Mouse (Mus musculus): ENCODE measurements around the gene Spock2. TPM values are rescaled to one million over a fixed set of nuclear protein-coding genes. Genes with fewer than 3 reads are reported as not detected.
"Not testable (repeated sequence)": the region's sequence is repeated elsewhere in the genome, so short reads cannot be mapped to it uniquely, and the experiment has no call there.

Spock2 gene
- total and polyA plus RNA-seq, 2 experiments from 2014 or later: 117 to 275 TPM

DNA sequence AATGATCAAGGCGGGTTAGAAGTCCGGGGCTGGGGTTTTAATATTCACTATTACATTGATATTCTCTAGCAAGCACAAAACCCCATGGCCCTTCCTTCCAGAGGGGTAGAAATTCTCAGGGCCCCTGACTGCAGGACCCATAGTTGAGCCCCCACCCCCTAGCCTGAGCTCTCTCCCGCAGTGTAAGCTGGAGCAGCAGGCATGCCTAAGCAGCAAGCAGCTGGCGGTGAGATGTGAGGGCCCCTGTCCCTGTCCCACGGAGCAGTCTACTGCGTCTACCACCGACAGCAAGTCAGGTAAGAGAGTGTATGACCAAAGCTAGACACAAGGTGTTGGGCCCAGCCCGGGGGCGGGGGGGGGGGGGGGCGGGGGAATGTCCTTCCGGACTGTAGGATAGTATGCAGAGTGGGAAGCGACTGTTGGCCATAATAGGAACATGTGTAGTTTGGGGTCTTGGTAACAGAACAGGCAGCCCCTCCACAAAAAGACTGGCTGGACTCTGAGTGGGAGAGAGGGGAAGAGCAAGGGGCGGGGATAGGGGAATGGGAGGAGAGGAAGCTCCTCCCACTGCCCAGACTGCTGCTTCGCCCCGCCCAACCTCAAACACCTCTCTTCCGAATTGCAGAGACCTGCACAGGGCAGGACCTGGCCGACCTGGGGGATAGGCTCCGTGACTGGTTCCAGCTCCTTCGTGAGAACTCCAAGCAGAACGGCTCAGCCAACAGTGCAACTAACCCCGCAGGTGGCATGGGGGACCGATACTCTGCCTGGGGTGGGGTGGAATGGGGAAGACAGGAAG lies 19.7 kb downstream of the Spock2 start:
- no peak overlapping the region for H3K4me2 ChIP-seq (ENCODE audit: low read depth, low read length, poor library complexity, severe bottlenecking)
- no peak for TF ChIP-seq CTCF (IDR thresholded peaks at IDR 0.05)
- DNase-seq (ENCODE audit: low spot score) (no peak), ATAC-seq (ENCODE audit: low FRiP score) (peak; percentile 10; the same call in 1 of the 2 replicates)
- H3K4me1 ChIP-seq (ENCODE audit: insufficient read depth, low read length): no peaks in the 10 kb centered on the region
- H3K27ac ChIP-seq (ENCODE audit: low read depth, low read length): no peak overlapping the region
- H3K36me3 ChIP-seq (ENCODE audit: insufficient read depth, low read length): peaks cover 58% of the 10 kb centered on the region
- WGBS: 23% methylated on average over 22 of the region's 22 CpGs
- no peaks in the 10 kb centered on the region for H3K27me3 ChIP-seq (ENCODE audit: insufficient read depth, low read length)
- H3K9me3 ChIP-seq (ENCODE audit: low read length): no peaks in the 10 kb centered on the region
- H3K4me3 ChIP-seq (ENCODE audit: low read depth, low read length): no peak overlapping the region
- H3K9ac ChIP-seq (replicated peaks; ENCODE audit: low read length, poor library complexity, severe bottlenecking): no peak overlapping the region

DNA sequence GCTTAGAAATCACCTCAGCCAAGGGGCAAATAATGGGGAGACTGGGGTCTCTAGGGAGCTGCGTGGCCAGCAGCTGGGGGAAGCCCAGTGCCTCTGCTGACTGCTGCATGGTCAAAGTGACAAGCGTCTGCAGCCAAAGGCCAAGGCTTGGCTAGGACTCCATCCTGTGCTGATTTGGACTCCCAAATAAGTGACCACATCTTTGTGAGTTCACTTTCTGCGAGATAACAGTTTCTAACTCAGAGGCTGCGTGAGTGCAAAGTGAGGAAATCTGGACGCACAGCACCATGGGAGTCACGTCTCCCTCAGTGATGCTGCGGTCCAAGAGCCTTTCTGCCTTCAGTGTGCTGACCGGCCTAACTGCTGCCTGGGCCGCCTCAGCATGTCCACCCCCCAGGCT lies 22.3 kb downstream of the Spock2 start:
- Histone ChIP-seq H3K27ac (ENCODE audit: low read depth, low read length) (no peak overlapping the region), H3K4me2 (ENCODE audit: low read depth, low read length, poor library complexity, severe bottlenecking) (no peak overlapping the region), H3K36me3 (ENCODE audit: insufficient read depth, low read length) (peaks cover 56% of the 10 kb centered on the region), H3K9ac (replicated peaks; ENCODE audit: low read length, poor library complexity, severe bottlenecking) (no peak overlapping the region), H3K4me3 (ENCODE audit: low read depth, low read length) (no peak overlapping the region), H3K9me3 (ENCODE audit: low read length) (no peaks in the 10 kb centered on the region), H3K27me3 (ENCODE audit: insufficient read depth, low read length) (no peaks in the 10 kb centered on the region), H3K4me1 (ENCODE audit: insufficient read depth, low read length) (no peaks in the 10 kb centered on the region)
- no peak for TF ChIP-seq CTCF (IDR thresholded peaks at IDR 0.05)
- DNase-seq (ENCODE audit: low spot score) (no peak), ATAC-seq (ENCODE audit: low FRiP score) (no peak)
- 84% methylated on average over 9 of the region's 9 CpGs for WGBS

DNA sequence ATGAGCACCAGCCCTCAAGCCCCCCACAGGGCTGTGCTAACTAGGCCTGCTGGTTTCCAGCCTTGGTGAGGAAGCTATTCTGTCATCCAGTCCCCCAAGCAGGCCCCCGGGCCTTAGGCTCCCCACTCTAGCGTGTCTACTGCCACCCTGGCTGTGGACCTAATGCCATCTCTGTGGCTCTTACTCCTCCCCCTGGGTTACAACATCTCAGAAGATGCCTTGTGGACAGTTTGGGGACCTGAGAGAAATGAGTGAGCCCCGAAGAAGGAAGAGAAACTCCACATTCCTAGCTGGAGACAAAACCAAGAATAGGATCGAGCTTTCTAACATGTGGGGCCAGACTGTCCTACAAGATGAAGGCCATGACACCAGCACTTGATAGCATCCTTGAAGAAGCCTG lies 24.5 kb downstream of the Spock2 start:
- DNase-seq (ENCODE audit: low spot score): no peak
- TF ChIP-seq CTCF (IDR thresholded peaks at IDR 0.05): no peak
- Histone ChIP-seq H3K4me2 (ENCODE audit: low read depth, low read length, poor library complexity, severe bottlenecking) (no peak overlapping the region), H3K9me3 (ENCODE audit: low read length) (no peaks in the 10 kb centered on the region), H3K4me3 (ENCODE audit: low read depth, low read length) (no peak overlapping the region), H3K9ac (replicated peaks; ENCODE audit: low read length, poor library complexity, severe bottlenecking) (no peak overlapping the region), H3K4me1 (ENCODE audit: insufficient read depth, low read length) (no peaks in the 10 kb centered on the region), H3K36me3 (ENCODE audit: insufficient read depth, low read length) (peaks cover 47% of the 10 kb centered on the region), H3K27me3 (ENCODE audit: insufficient read depth, low read length) (no peaks in the 10 kb centered on the region), H3K27ac (ENCODE audit: low read depth, low read length) (no peak overlapping the region)
- no peak for ATAC-seq (ENCODE audit: low FRiP score)
- WGBS: 82% methylated on average over 4 of the region's 4 CpGs

DNA sequence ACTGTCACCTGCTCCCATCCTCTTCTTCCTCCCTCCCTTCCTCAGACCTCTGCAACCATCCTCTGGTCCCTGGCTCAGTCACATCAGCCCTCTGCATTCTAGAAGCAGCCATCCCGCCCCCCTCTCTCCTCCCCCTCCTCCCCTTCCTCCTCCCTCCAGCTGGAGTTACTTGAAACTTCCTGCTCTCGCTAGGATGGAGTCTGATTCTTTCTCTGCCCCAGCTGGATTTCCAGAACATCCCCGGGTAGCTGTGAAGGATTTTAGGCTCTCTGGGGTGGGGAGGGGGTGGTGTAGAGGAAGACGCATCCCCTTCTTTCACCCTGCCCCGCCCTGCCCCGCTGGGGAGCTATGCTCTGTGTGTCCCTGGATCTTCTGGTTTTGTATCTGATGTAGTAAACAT lies 27.5 kb downstream of the Spock2 start:
- Histone ChIP-seq H3K27me3 (ENCODE audit: insufficient read depth, low read length) (no peaks in the 10 kb centered on the region), H3K9ac (replicated peaks; ENCODE audit: low read length, poor library complexity, severe bottlenecking) (no peak overlapping the region), H3K36me3 (ENCODE audit: insufficient read depth, low read length) (peaks cover 33% of the 10 kb centered on the region), H3K9me3 (ENCODE audit: low read length) (no peaks in the 10 kb centered on the region), H3K4me3 (ENCODE audit: low read depth, low read length) (no peak overlapping the region), H3K4me2 (ENCODE audit: low read depth, low read length, poor library complexity, severe bottlenecking) (no peak overlapping the region), H3K27ac (ENCODE audit: low read depth, low read length) (no peak overlapping the region; the same call in 1 of the 2 replicates), H3K4me1 (ENCODE audit: insufficient read depth, low read length) (no peaks in the 10 kb centered on the region)
- ATAC-seq (ENCODE audit: low FRiP score) (no peak), DNase-seq (ENCODE audit: low spot score) (no peak)
- WGBS: 29% methylated on average over 6 of the region's 6 CpGs
- no peak for TF ChIP-seq CTCF (IDR thresholded peaks at IDR 0.05)

DNA sequence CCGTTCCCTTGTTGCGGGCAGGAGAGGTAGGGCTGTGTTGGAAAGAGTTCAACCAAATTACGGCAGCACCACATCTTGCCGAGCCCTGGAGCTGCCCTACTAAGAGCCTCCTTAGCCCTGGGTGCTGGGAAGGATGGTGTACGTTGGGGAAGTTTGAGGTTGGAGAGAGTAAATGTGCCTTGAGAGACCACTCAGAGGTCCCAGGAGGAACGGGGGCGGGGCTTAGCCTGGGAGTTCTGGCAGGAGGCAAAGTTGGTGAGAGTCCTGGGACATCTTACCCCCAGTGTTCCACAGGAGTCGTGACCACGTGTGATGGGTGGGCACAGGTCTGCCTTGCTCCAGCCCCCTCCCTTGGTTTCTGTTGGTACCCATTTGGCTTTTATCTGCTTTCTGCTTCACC lies 28.2 kb downstream of the Spock2 start:
- no peak for ATAC-seq (ENCODE audit: low FRiP score)
- Histone ChIP-seq H3K27ac (ENCODE audit: low read depth, low read length) (no peak overlapping the region), H3K4me3 (ENCODE audit: low read depth, low read length) (no peak overlapping the region), H3K4me2 (ENCODE audit: low read depth, low read length, poor library complexity, severe bottlenecking) (no peak overlapping the region), H3K4me1 (ENCODE audit: insufficient read depth, low read length) (no peaks in the 10 kb centered on the region), H3K9ac (replicated peaks; ENCODE audit: low read length, poor library complexity, severe bottlenecking) (no peak overlapping the region), H3K9me3 (ENCODE audit: low read length) (no peaks in the 10 kb centered on the region), H3K27me3 (ENCODE audit: insufficient read depth, low read length) (no peaks in the 10 kb centered on the region), H3K36me3 (ENCODE audit: insufficient read depth, low read length) (peaks cover 31% of the 10 kb centered on the region)
- 52% methylated on average over 9 of the region's 9 CpGs for WGBS
- no peak for TF ChIP-seq CTCF (IDR thresholded peaks at IDR 0.05)
- no peak for DNase-seq (ENCODE audit: low spot score)

DNA sequence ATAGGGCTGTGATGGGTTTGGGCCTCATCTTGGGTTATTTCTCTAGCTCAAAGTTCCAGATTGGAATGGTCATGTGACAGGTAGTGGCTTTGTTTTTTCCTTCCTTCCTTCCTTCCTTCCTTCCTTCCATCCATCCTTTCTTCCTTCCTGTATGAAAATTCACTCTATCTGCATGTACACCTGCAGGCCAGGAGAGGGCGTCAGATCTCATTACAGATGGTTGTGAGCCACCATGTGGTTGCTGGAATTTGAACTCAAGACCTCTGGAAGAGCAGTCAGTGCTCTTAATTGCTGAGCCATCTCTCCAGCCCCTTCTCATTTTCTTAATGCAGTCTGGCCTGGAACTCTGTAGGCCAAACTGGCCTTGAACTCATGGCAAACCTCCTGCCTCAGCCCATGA lies 30.0 kb downstream of the Spock2 start:
- 61% methylated on average over 1 of the region's 1 CpGs for WGBS
- peak; percentile 59 for TF ChIP-seq CTCF (IDR thresholded peaks at IDR 0.05)
- not testable (repeated sequence) for DNase-seq (ENCODE audit: low spot score); ATAC-seq (ENCODE audit: low FRiP score); H3K9me3 ChIP-seq (ENCODE audit: low read length); H3K9ac ChIP-seq (replicated peaks; ENCODE audit: low read length, poor library complexity, severe bottlenecking); H3K27me3 ChIP-seq (ENCODE audit: insufficient read depth, low read length); H3K4me3 ChIP-seq (ENCODE audit: low read depth, low read length); H3K27ac ChIP-seq (ENCODE audit: low read depth, low read length); H3K4me1 ChIP-seq (ENCODE audit: insufficient read depth, low read length); H3K4me2 ChIP-seq (ENCODE audit: low read depth, low read length, poor library complexity, severe bottlenecking)
- H3K36me3 ChIP-seq (ENCODE audit: insufficient read depth, low read length): peaks cover 13% of the 10 kb centered on the region

All from midbrain, postnatal 0 days (tissue).